Mouse (Mus musculus): ENCODE measurements around the gene Cisd1. TPM values are rescaled to one million over a fixed set of nuclear protein-coding genes. Genes with fewer than 3 reads are reported as not detected.

The Cisd1 gene
- polyA plus RNA-seq, 1 experiment from 2014 or later = 66.3 TPM

DNA sequence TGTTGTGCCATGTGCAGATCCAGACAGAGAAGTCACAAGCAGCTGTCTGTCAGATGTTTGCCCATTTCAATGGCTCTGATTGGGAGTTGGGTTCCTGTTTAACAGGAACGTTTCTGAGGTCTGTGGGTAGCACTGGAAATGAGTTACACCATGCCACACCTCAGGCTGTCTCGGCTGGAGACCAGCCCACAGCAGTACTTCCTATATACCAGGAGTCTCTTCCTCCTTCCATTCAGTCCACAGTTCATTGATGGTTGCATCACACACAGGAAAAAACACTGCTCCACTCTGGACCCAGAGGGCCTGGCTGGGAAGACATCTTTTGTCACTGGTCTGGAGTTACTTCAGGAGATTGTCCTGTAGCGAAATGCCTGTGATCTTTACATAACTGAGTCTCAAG is 24.7 kb upstream of the Cisd1 start:
- peaks cover 14% of the 10 kb centered on the region for H3K4me1 ChIP-seq (replicated peaks)
- no peaks in the 10 kb centered on the region for H3K9me3 ChIP-seq (replicated peaks)
- H3K4me2 ChIP-seq = no peak overlapping the region
- H3K27ac ChIP-seq (replicated peaks) = no peak overlapping the region
- no peaks in the 10 kb centered on the region for H3K27me3 ChIP-seq
- H3K9ac ChIP-seq = no peak overlapping the region
- ATAC-seq (ENCODE audit: insufficient read depth) = peak; percentile 30; the same call in 1 of the 2 replicates
- no peak overlapping the region for H3K4me3 ChIP-seq (replicated peaks)
- peaks cover 28% of the 10 kb centered on the region for H3K36me3 ChIP-seq (replicated peaks)
- WGBS (ENCODE audit: insufficient replicate concordance) = 38% methylated on average over 3 of the region's 3 CpGs

DNA sequence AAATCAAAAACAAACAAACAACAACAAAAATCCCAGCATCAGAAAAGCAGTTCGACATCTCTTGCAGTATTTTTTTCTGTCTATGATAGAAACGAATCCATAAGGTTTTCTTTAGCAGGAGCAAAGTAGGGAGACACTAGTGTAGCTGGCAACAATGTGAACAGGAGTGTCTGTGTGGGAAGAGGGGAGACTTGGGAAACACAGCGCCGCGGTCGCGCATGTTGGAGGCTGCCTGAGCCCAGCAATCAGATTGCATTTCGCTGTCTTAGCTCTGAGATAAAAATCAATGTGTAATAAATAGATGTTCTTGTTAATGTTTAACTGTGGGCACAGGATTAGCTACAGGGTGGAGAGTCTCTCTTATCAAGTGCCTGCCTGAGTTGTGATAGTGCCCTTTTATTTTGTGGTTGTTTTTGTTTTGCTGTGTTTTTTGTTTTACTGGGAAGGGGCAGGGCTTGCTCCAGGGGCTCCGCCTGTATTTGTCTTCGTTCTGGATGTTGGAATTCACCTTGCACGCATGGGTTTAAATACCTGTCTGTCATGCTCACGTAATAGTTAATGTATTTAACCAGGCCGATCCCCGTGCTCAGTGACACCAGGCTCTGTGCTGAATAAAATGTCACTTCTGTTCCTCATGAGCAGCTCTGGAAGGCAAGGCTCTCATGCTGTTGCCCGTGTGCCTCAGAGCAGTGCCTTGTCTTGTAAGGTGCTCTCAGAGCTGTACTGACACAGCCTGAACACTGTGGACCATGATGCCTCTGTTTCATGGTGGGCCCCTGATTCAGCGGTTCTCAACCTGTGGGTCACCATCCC is 23.6 kb upstream of the Cisd1 start:
- H3K4me3 ChIP-seq (replicated peaks) = no peak overlapping the region
- ATAC-seq (ENCODE audit: insufficient read depth) = no peak
- no peak overlapping the region for H3K27ac ChIP-seq (replicated peaks)
- H3K4me2 ChIP-seq = no peak overlapping the region
- H3K4me1 ChIP-seq (replicated peaks) = peaks cover 14% of the 10 kb centered on the region
- no peak overlapping the region for H3K9ac ChIP-seq
- no peaks in the 10 kb centered on the region for H3K27me3 ChIP-seq
- H3K36me3 ChIP-seq (replicated peaks) = peaks cover 28% of the 10 kb centered on the region
- 70% methylated on average over 16 of the region's 16 CpGs for WGBS (ENCODE audit: insufficient replicate concordance)
- H3K9me3 ChIP-seq (replicated peaks) = no peaks in the 10 kb centered on the region

GRCm38 (mm10) chr10:71363858-71364257 is 19.1 kb upstream of the Cisd1 start:
- H3K4me3 ChIP-seq (replicated peaks) = no peak overlapping the region
- H3K9ac ChIP-seq = no peak overlapping the region
- peaks cover 15% of the 10 kb centered on the region for H3K4me1 ChIP-seq (replicated peaks)
- H3K4me2 ChIP-seq = no peak overlapping the region
- H3K36me3 ChIP-seq (replicated peaks) = peaks cover 21% of the 10 kb centered on the region
- ATAC-seq (ENCODE audit: insufficient read depth) = no peak
- no peaks in the 10 kb centered on the region for H3K27me3 ChIP-seq
- H3K9me3 ChIP-seq (replicated peaks) = no peaks in the 10 kb centered on the region
- 71% methylated on average over 10 of the region's 10 CpGs for WGBS (ENCODE audit: insufficient replicate concordance)
- H3K27ac ChIP-seq (replicated peaks) = no peak overlapping the region

DNA sequence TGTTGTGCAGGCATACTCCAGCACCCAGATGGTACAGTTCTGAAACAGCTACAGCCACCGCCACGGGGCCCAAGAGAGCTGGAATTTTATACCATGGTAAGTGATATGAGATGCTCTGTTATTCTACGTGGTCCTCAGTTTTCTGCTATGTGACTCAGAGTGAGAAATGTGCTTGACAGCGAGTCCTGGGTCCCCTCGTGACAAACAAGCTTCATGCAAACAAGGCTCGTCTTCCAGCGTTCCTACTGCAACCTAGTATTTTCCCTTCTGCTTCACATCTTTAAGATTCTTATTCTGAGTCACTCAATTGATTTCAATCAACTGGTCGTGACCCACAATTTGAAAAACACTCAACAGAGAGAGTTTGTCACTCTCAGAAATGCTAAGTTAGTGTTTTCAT is 18.7 kb upstream of the Cisd1 start:
- H3K27me3 ChIP-seq = no peaks in the 10 kb centered on the region
- no peak overlapping the region for H3K4me3 ChIP-seq (replicated peaks)
- peaks cover 21% of the 10 kb centered on the region for H3K36me3 ChIP-seq (replicated peaks)
- H3K27ac ChIP-seq (replicated peaks) = no peak overlapping the region
- WGBS (ENCODE audit: insufficient replicate concordance) = 75% methylated on average over 8 of the region's 8 CpGs
- no peaks in the 10 kb centered on the region for H3K9me3 ChIP-seq (replicated peaks)
- peaks cover 11% of the 10 kb centered on the region for H3K4me1 ChIP-seq (replicated peaks)
- H3K9ac ChIP-seq = no peak overlapping the region
- ATAC-seq (ENCODE audit: insufficient read depth) = no peak
- H3K4me2 ChIP-seq = no peak overlapping the region

- H3K4me2 ChIP-seq = no peak overlapping the region
- no peak; the same call in 1 of the 2 replicates for ATAC-seq (ENCODE audit: insufficient read depth)
- 43% methylated on average over 18 of the region's 18 CpGs for WGBS (ENCODE audit: insufficient replicate concordance)
Observed at GRCm38 (mm10) chr10:71361836-71362562, 17.2 kb upstream of the Cisd1 start.

DNA sequence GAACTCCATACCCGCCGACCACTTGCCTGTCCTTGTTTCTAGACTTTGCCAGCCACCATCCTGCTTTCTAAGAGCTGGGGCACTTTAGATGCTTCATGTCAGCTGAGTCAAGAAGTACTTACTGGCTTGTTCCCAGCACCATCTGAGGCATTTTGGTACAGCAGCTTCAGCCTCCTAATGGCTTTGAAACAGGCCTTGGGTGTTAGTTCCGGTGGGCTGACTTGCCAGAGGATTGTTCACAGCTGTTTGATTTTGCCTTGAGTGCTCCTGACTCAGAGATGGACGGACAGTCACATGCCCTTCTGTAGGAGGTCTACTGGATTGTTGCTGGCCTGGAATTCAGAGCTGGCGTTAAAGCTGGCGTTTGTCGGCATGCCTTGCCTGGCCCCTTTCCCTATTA is 16.3 kb upstream of the Cisd1 start:
- no peak for ATAC-seq (ENCODE audit: insufficient read depth)
- Histone ChIP-seq H3K4me1 (replicated peaks) (peaks cover 7% of the 10 kb centered on the region), H3K9me3 (replicated peaks) (no peaks in the 10 kb centered on the region), H3K9ac (no peak overlapping the region), H3K27ac (replicated peaks) (no peak overlapping the region), H3K4me2 (no peak overlapping the region), H3K27me3 (no peaks in the 10 kb centered on the region), H3K4me3 (replicated peaks) (no peak overlapping the region), H3K36me3 (replicated peaks) (peaks cover 7% of the 10 kb centered on the region)
- 74% methylated on average over 7 of the region's 7 CpGs for WGBS (ENCODE audit: insufficient replicate concordance)

More at GRCm38 (mm10) chr10:71361836-71362562, 17.2 kb upstream of the Cisd1 start:
- Histone ChIP-seq H3K4me3 (replicated peaks) (no peak overlapping the region), H3K4me1 (replicated peaks) (peaks cover 7% of the 10 kb centered on the region), H3K9me3 (replicated peaks) (no peaks in the 10 kb centered on the region), H3K9ac (no peak overlapping the region), H3K27ac (replicated peaks) (no peak overlapping the region), H3K36me3 (replicated peaks) (peaks cover 16% of the 10 kb centered on the region), H3K27me3 (no peaks in the 10 kb centered on the region)

DNA sequence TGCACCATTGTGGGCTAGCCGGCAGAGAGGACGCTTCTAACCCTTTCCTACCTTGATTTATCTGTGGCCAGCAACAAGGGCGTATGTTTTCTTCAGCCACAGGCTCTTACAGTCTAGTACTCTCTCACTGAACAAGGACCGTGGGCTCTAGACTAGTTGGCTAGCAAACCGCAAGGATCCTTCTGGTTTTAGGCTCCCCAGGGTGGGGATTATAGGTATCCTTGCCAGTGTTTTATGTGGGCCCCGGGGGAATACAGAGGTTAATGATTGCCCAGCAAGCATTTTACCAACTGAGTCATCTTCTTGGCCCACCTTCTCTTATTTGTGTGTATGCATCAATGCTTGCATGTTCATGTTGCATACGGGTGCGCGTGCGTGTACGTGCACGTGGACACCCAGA is 10.2 kb upstream of the Cisd1 start:
- 84% methylated on average over 12 of the region's 12 CpGs for WGBS (ENCODE audit: insufficient replicate concordance)

GRCm38 (mm10) chr10:71353850-71354249 is 9.1 kb upstream of the Cisd1 start:
- H3K4me3 ChIP-seq (replicated peaks) = no peak overlapping the region
- no peak overlapping the region for H3K4me2 ChIP-seq
- ATAC-seq (ENCODE audit: insufficient read depth) = no peak
- no peaks in the 10 kb centered on the region for H3K27me3 ChIP-seq
- 73% methylated on average over 9 of the region's 9 CpGs for WGBS (ENCODE audit: insufficient replicate concordance)
- no peak overlapping the region for H3K27ac ChIP-seq (replicated peaks)
- no peak overlapping the region for H3K9ac ChIP-seq
- peaks cover 14% of the 10 kb centered on the region for H3K4me1 ChIP-seq (replicated peaks)
- peaks cover 12% of the 10 kb centered on the region; the same call in 1 of the 2 replicates for H3K36me3 ChIP-seq (replicated peaks)
- no peaks in the 10 kb centered on the region for H3K9me3 ChIP-seq (replicated peaks)

More for the DNA sequence above, 10.2 kb upstream of the Cisd1 start:
- Histone ChIP-seq H3K4me1 (replicated peaks) (peaks cover 3% of the 10 kb centered on the region), H3K9ac (no peak overlapping the region), H3K36me3 (replicated peaks) (peaks cover 12% of the 10 kb centered on the region; the same call in 1 of the 2 replicates), H3K9me3 (replicated peaks) (no peaks in the 10 kb centered on the region), H3K4me3 (replicated peaks) (no peak overlapping the region), H3K4me2 (no peak overlapping the region), H3K27me3 (no peaks in the 10 kb centered on the region), H3K27ac (replicated peaks) (no peak overlapping the region)
- ATAC-seq (ENCODE audit: insufficient read depth) = no peak

GRCm38 (mm10) chr10:71351301-71351700 is 6.5 kb upstream of the Cisd1 start:
- H3K4me1 ChIP-seq (replicated peaks) = peaks cover 34% of the 10 kb centered on the region
- no peaks in the 10 kb centered on the region for H3K27me3 ChIP-seq
- no peak overlapping the region for H3K9ac ChIP-seq
- H3K9me3 ChIP-seq (replicated peaks) = no peaks in the 10 kb centered on the region
- H3K4me3 ChIP-seq (replicated peaks) = no peak overlapping the region
- ATAC-seq (ENCODE audit: insufficient read depth) = no peak
- H3K27ac ChIP-seq (replicated peaks) = no peak overlapping the region
- H3K4me2 ChIP-seq = no peak overlapping the region
- 89% methylated on average over 7 of the region's 7 CpGs for WGBS (ENCODE audit: insufficient replicate concordance)
- H3K36me3 ChIP-seq (replicated peaks) = peaks cover 12% of the 10 kb centered on the region; the same call in 1 of the 2 replicates

GRCm38 (mm10) chr10:71349290-71349689 is 4.5 kb upstream of the Cisd1 start:
- H3K27me3 ChIP-seq = no peaks in the 10 kb centered on the region
- peak overlapping the region; percentile 92 for H3K4me3 ChIP-seq (replicated peaks)
- H3K27ac ChIP-seq (replicated peaks) = peak overlapping the region; percentile 93
- 50% methylated on average over 1 of the region's 1 CpGs for WGBS (ENCODE audit: insufficient replicate concordance)
- H3K9me3 ChIP-seq (replicated peaks) = no peaks in the 10 kb centered on the region
- H3K4me2 ChIP-seq = peak overlapping the region; percentile 98
- peak overlapping the region; percentile 95; the same call in 1 of the 2 replicates for H3K9ac ChIP-seq
- ATAC-seq (ENCODE audit: insufficient read depth) = no peak
- H3K4me1 ChIP-seq (replicated peaks) = peaks cover 48% of the 10 kb centered on the region
- peaks cover 12% of the 10 kb centered on the region; the same call in 1 of the 2 replicates for H3K36me3 ChIP-seq (replicated peaks)

GRCm38 (mm10) chr10:71348637-71349280 is 4.0 kb upstream of the Cisd1 start:
- WGBS (ENCODE audit: insufficient replicate concordance) = 5% methylated on average over 16 of the region's 16 CpGs
- peak overlapping the region; percentile 93 for H3K27ac ChIP-seq (replicated peaks)
- peaks cover 12% of the 10 kb centered on the region; the same call in 1 of the 2 replicates for H3K36me3 ChIP-seq (replicated peaks)
- no peaks in the 10 kb centered on the region for H3K9me3 ChIP-seq (replicated peaks)
- H3K4me2 ChIP-seq = peak overlapping the region; percentile 98
- H3K4me1 ChIP-seq (replicated peaks) = peaks cover 53% of the 10 kb centered on the region
- H3K9ac ChIP-seq = peak overlapping the region; percentile 95
- ATAC-seq (ENCODE audit: insufficient read depth) = no peak
- no peaks in the 10 kb centered on the region for H3K27me3 ChIP-seq
- peak overlapping the region; percentile 92 for H3K4me3 ChIP-seq (replicated peaks)
